Mouse (Mus musculus): ENCODE data around the gene Atp6v0e2.

The Atp6v0e2 gene

DNA sequence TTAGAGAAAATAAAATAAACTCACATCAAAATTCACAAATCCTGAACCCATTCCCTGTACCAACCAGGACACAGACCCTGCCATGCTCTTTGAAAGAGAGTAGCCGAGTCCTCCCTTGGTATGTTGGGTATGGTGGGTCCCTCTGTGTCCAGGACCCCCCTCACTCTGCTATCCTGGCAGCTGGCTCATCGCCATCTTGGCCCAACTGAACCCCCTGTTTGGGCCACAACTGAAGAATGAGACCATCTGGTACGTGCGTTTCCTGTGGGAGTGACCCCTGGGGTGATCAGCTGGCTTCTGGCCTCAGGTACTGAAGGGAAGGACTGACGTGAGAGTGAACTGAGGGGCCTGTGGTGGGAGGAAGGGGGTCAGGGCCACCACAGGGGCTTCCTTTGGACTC is 2.4 kb downstream of the Atp6v0e2 start:
- DNase-seq (ENCODE audit: extremely low spot score, low read depth, low spot score) = no peak

DNA sequence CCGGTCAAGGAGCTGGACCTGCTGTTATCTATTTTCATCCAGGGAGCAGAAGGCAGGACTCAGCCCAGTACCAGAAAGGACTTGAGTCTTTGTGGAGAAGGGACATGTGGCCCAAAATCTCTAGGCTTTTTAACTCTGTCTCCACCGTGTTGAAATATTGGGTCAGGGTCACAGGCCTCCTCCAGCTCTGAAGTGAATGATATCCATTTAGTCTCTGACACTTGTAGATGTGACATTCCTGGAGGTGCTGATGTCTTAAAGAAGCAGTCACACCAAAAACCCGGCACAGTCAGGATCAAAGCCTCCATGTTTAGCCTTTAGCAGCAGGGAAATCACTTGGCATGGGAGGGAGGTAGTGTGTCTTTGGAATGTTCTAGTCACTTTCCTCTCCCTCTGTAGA is 3.3 kb downstream of the Atp6v0e2 start:
- no peak for DNase-seq (ENCODE audit: extremely low spot score, low read depth, low spot score)

DNA sequence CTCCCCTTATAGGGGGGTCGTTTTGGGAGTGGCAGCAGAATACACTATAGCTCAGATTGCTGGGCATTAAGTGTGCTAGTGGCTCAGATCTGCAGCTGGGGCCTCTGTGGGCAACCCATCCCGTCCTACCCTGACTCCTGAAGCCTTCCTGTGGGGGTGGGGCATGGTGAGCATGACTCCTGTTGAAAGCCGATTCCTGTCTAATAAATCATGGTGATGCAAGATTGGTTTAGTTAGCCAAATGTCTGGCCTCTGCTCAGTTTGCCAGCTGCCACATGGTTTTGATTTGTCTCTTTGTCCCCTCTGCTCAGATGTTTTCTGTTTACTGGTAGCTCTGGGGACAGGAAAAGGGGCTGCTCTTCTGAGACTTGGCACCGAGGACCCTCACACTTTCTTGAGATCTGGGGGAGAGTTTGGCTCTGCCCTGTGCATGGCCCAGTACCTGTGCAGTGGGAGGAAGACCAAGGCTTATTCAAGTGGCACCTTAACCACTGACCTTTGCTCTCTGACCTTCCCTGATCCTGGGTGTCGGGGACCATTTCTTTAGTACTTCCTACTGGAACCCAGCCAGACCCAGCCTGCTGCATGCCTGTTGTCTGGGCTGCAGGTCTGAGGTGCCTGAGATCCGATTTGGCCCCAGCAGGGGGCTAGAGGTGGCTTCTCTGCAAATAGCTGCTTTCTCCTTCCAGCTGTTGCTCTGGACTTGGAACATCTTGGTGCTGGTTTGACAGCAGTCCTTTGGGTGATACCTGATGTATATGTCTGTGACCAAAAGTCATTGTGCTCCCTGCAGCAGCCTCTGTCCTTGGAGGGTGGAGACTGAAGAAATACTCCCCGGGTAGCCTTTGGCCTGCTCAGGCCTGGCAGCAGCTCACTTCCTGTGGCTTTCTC is 4.4 kb downstream of the Atp6v0e2 start:
- DNase-seq (ENCODE audit: extremely low spot score, low read depth, low spot score) = peak; percentile 92

DNA sequence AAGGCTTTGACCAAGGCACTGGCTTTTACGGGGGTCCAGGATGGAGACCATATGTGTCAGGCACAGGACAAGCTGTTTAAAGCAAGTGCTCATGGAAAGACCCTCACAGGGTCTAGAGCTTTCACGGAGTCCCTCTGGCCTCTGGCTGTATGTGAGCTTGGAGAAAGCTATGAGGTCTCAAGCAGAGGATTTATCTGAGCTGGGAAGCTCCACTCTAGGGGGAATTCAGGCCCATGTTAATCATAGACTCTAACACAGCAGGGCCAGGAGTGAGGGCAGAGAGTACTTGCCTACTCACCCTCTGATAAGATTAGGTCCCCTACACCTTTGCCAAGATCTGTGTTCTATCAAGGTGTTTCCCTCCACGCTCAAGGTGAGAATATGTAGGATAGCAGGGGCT is 5.2 kb downstream of the Atp6v0e2 start:
- no peak for DNase-seq (ENCODE audit: extremely low spot score, low read depth, low spot score)

DNA sequence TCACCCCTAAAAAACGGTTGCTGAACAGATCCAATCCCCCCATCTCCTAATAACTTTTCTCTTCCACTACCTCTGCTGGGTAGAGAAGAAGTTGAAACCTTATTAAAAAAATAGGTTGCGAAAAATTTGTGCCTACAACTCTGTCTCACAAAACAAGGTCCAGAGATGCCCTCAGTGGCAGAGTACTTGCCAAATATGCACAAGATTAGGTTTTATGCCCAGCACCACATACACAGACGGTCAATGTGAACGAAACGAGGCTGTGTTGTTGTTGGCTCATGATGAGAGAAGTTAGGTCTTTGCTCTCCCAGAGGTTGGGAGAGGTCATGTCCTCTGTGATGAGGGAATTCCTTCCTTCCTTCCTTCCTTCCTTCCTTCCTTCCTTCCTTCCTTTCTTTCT is 7.8 kb downstream of the Atp6v0e2 start:
- DNase-seq (ENCODE audit: extremely low spot score, low read depth, low spot score) = no peak

DNA sequence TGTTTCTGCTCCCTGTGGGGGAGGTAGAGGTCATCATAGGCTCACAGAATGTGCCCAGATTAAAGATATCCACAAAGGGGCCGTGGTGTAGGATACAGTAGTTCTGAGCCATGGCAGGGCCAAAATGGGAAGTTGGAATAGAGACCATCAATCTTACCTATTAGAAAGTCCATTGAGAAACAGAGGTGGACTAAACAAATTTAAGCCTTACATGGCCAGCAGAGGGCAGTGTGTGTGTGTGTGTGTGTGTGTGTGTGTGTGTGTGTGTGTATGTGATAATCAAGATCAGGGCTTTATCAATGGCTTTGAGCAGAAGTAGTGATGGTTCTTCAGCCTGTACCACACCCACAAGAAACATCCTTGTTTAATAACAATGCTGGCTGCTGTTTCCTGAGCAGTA is 8.9 kb downstream of the Atp6v0e2 start:
- DNase-seq (ENCODE audit: extremely low spot score, low read depth, low spot score) = no peak

DNA sequence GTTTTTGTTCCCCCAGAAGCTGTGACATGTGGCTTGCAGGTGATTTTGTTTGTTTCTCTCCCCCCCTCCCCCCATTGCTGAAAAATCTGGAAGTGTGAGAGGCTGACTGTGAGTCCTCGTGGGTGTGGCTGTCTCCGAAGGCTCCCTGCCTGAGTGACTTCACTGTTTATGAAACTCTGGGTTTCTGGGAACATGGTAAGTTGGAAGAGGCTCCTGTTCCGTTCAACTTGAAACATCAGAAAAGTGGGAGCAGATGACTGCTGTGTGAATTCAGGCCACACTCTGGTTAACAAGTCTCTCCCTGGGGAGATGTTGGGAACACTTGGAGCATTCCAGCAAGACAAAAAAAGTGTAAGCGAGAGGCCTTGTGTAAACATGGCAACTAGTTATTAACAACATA is 9.4 kb downstream of the Atp6v0e2 start:
- no peak for DNase-seq (ENCODE audit: extremely low spot score, low read depth, low spot score)

DNA sequence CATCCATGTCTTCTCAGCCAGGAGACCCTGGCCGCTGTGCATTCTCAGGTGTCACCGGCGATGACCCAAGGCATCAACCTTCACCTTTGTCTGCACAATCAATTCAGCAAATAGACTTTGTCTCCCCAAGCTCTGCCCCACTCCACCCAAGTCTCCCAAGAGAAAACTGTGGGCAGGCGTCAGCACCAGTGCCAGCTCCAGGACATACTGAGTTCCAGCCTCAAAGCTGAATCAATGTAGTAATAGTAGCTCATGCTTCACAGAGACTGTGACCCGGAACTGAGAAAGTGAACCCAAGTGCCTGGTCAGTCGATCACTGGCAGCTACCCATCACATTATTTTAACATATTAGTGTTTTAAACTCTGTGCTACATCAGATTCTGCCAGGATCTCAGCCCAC is 10.9 kb downstream of the Atp6v0e2 start:
- no peak for DNase-seq (ENCODE audit: extremely low spot score, low read depth, low spot score)

DNA sequence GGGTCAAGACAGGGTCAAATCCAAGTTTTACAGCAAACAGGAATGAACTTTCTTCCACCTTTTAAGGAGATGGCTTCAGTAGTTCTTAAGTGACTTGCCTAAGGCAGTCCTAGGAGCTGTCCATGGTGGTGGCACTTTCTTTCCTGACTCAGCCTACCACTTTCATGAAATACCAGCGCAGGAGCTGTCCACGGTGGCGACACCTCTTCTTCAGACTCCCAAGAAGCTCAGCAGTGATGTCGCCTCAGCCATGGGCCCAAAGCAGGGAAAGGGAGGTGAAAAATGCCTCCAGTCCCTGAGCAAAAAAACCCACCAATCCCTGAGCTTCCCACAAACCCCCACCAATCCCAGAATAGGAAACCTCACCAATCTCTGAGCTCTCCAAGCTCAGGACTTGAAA is 15.5 kb downstream of the Atp6v0e2 start:
- DNase-seq (ENCODE audit: extremely low spot score, low read depth, low spot score) = no peak

DNA sequence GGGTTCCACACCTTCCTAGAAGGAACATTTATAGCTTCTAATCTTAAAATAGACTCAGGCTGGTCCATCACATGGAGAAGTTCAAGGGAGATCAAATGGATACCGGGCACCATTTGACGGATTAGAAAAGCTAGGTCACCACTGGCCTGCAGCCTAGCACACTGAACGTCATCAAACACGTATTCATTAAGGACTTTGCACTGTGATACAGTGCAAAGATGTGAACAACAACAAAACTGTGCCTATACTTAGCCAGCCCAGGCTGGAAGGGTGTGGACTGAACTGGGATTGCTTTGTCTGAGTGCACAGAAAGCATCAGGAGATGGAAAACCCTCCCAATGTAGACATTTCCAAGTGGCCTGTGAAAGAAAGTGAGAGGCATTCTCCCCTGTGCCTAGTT is 16.4 kb downstream of the Atp6v0e2 start:
- DNase-seq (ENCODE audit: extremely low spot score, low read depth, low spot score) = no peak

DNA sequence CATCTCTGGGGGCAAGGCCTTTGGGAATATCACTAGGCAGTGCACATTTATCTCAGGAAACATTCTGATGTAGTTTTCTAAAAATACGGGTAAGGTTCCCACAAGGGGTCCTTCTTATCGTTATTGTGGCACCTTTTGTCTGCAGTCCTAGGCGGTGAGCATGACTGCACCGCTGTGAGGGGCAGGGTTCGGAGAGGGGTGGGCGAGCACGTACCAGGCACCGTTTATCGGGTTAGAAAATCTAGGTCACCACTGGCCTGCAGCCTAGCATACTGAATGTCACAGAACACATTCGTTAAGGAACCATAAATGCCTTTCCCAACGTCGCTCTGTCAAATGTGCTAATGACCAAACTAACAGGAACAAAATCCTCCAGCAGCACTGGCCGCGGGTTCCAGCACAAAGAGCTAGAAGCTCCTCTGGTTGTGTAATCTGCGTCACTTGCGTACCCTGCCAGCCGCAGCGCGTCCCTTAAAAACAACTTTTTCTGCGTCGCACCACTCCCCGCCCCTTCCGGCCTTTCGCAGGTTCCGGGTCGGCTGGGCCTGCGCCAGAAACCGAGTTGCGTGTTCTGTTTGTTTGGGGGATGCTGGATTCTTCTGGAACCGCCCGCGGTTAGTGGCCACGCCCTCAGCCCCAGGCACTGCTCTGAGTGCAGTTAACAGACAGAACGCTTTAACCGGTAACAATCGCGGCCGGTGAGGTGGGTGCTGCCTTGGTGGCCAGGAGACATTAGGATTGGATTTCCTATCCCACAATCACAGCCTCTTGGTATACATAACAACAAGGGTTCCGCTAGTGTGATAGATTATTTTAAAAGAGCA is 17.1 kb downstream of the Atp6v0e2 start, which contains the start of gene Lrrc61:
Gene Lrrc61, plus strand, starts transcription at position 517 of the 824 bp plus-strand sequence.
- peak; percentile 76 for DNase-seq (ENCODE audit: extremely low spot score, low read depth, low spot score)

DNA sequence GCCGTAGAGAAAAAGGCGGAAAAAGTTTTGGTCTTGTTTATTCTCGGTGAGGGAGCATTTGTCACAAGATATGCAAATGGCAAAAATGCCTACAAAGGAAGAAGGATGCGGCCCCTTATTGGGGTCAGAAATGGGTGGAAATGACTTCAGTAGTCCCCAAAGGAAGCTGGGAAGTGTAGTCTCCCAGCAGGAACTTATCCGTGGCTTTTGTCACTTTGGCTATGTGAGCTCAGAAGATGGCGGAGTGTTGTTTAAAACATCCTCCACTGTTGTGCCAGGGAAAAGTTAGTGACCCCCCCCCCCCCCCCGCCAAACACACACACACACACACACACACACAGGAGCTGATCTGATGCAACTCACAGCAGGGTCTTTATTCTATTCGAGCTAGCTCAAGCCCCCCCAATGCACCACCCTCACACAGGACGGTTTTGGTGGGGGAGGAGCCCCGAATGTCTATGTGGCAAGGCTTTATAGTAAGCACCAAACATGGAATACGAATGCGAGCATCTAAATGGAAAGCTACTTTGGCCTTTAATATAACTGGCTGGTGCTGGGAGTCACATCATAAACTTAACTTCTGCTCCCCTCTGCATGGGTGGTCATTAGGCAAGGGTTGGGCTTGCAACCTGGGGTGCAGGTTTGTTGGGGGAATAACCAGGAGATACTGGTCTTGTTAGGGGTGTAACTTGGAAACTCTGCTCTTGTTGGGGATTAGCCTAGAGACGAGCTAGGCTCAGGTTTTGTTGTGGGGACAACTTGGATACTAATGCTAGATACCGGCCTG is 17.9 kb downstream of the Atp6v0e2 start:
- DNase-seq (ENCODE audit: extremely low spot score, low read depth, low spot score) = no peak

DNA sequence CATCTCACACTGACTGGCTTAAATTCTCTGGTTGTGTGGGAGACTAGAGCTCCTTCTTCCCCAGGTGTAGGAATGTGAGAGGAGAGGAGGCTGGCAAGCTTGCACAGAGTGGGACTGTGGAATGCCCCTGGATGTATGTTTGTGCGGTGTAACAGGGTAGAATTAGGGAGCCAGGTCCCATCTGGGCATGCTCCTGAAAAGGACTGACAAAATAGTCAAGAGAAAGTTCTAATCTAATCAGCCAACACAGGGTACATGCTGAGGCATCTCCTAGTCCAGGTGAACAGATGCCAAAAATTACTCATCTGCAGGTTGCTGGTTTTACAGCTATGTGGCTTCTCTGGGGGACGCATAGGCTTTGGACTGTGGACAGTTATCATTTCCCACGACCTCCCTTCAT is 18.5 kb downstream of the Atp6v0e2 start:
- no peak for DNase-seq (ENCODE audit: extremely low spot score, low read depth, low spot score)

DNA sequence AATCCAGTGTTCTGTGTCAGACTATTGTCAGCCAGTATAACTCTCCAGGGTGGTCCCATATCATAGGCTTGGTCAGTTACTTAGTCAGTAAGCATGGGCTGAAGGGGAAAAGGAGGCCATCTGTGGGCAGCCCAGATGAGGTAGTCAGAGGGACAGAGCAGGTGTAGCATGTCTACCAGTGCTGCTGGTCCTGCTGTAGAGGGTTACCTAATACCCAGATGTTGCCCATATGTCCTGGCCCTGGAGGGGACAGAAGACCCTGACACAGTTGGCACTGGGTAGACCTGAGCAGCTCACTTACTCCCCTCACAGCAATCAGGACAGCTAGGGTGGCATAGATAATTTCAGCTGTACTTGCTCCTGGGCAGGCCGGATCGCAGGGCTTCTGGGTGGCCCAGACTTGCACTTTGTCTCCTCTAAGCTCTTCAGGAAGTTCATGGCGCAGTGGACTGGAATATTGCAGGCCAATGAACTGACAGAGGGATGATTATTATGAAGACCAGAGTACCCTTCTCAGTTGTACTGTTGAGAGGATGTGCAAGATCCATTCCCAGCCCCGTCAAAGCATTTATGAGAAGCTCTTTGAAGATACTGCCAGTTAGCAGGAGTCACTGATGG is 28.4 kb downstream of the Atp6v0e2 start:
- DNase-seq (ENCODE audit: extremely low spot score, low read depth, low spot score) = no peak

DNA sequence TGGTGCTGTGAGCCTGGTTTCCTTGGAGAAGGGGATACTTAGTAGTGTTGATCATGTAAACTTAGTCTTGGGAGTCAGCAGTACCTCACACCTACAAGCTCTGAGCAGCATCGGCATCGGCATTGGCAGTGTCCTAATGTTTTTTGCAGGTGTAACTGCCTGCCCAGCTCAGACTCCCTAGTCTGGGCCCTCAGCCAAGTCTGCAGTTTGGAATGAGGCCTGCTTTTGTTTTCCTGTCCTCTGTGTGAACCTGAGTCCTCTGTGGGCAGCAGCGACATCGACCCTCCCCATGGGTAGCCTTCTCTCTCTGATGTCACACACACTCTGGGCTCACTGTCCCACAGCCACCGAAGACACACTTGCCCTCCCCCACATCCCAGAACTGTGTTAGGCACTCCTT is 28.9 kb downstream of the Atp6v0e2 start:
- DNase-seq (ENCODE audit: extremely low spot score, low read depth, low spot score) = no peak

DNA sequence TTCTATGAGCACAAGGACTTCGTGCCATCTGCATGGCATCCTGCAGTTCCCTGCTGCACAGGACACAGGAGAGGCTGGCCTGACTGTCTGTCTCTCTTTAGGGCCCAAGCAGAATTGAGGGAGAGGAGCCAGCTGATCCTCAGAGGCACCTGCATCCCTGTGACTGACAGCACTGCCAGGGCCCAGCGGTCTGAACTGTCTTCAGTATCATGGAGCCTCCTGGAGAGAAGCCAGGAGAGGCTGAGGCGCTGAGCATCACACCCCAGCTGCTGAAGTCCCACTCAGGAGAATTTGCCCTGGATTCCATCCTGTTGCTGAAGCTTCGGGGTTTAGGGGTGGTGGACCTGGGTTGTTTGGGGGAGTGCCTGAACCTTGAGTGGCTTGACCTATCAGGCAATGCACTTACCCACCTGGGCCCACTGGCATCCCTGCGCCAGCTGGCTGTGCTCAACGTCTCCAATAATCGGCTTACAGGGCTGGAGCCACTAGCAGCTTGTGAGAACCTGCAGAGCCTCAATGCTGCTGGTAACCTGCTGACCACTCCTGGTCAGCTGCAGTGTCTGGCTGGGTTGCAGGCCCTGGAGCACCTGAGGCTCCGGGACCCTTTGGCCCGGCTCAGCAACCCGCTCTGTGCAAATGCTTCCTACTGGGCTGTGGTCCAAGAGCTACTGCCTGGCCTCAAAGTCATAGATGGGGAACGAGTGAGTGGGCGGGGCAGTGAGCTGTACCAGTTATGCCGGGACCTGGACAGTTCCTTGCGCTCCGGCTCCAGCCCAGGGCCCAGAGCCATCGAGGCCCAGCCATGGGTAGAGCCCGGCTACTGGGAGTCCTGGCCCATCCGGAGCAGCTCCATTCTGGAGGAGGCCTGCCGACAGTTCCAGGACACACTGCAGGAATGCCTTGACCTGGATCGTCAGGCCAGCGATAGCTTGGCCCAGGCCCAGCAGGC is 30.9 kb downstream of the Atp6v0e2 start:
- no peak for DNase-seq (ENCODE audit: extremely low spot score, low read depth, low spot score)

DNA sequence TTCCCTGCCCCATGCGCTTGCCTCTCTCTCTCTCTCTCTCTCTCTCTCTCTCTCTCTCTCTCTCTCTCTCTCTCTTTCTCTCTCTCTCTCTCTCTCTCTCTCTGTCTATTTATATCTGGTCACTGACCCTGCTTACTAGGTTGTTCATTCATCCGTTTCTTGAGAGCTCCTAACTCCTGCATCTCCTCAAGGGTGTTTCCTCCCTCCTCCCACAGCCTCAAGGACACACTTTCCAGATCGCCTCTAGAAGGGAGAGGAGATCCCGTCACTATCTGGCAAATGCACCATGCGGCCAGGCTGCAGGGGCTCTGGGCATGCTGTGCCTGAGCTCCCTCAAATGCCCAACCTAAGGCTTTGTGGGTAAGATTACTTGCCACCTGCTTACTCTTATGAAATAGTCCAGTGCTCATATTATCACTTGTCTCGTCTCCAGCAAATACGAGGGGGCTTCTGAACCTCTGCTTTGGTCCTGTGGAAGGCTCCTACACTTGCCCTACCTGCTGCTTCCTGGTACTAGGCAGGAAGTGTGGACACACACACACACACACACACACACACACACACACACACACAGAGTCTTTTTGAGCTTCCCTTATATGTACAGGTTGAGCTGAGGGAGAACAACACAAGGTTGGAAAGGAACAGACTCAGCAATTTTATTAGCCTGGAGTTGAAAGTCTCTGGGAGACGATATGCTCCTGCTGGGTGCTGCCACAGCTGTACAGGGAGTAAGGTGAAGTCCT is 31.8 kb downstream of the Atp6v0e2 start:
- no peak for DNase-seq (ENCODE audit: extremely low spot score, low read depth, low spot score)

DNA sequence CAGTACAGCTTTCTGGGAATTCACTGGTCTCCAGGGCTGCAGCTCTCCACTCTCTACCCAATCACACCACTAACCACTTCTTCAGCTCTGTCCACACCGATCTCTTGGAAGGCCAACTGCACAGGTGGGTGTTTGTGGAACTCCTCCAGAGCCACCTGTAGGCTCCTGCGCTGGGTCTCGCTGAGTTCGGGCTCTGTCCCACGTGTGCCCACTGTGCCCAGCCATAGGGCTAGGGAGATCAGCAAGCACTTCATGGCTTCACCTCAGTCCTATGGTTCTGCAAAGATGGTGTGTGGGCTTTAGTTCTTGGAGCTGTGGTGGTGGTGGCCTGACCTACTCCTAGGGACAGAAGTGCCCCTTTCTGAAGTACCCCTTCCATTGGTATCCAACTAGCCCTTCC is 34.6 kb downstream of the Atp6v0e2 start:
- DNase-seq (ENCODE audit: extremely low spot score, low read depth, low spot score) = no peak

DNA sequence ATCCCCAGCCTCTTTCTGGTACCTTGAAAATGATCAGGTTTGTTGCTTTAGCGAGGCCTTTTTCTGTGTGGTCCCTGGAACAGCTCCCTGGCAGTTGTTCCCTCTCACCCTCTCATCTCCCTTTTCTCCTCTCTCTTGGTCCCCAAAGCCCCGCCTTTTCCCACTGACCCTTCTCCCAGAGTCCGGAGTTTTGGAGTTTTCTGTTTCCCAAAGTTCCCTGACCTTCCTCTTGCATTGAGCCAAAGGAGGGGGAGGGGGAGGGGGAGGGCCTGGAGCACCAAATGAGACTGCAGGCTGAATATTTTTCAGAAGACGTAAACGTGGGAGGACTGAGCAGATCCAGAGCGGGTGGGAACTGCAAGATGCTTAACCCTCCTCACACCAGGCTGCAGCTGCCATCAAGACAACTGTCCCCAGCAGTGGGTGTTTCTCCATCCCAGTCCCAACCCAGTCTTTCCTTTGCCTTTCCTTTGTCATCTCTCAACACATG is 35.2 kb downstream of the Atp6v0e2 start, which contains the start of gene Rarres2:
Gene Rarres2, minus strand, starts transcription at position 218 of the 490 bp plus-strand sequence.
- no peak for DNase-seq (ENCODE audit: extremely low spot score, low read depth, low spot score)
